Mouse (Mus musculus) retina, adult 2 months (tissue): ENCODE results near the gene Atp2b2.

Source experiments
- DNase-seq: peaks from one replicate; pipeline ENCODE4 v3.0.0-alpha.2; 2012; ENCODE audit warnings: low read depth, low spot score

The Atp2b2 gene

GRCm38 (mm10) chr6:114042332-114042731 is at the start of gene Atp2b2:
TSS of gene Atp2b2 (minus strand) at chr6:114042613.
- no peak for DNase-seq

- DNase-seq = peak; percentile 53
Measured at GRCm38 (mm10) chr6:114089626-114090025, 47.2 kb upstream of the Atp2b2 start.

GRCm38 (mm10) chr6:114087106-114087505 is 44.7 kb upstream of the Atp2b2 start:
- no peak for DNase-seq

GRCm38 (mm10) chr6:114078556-114078955 is 36.1 kb upstream of the Atp2b2 start:
- DNase-seq = no peak

- DNase-seq = no peak
Measured at GRCm38 (mm10) chr6:114076560-114076959, 34.1 kb upstream of the Atp2b2 start.

- DNase-seq = no peak
Measured at GRCm38 (mm10) chr6:114076061-114076460, 33.6 kb upstream of the Atp2b2 start.

- no peak for DNase-seq
Measured at GRCm38 (mm10) chr6:114074929-114075328, 32.5 kb upstream of the Atp2b2 start.

- DNase-seq = no peak
Measured at GRCm38 (mm10) chr6:114074256-114074655, 31.8 kb upstream of the Atp2b2 start.

GRCm38 (mm10) chr6:114071564-114071963 is 29.2 kb upstream of the Atp2b2 start:
- no peak for DNase-seq

GRCm38 (mm10) chr6:114063100-114063499 is 20.7 kb upstream of the Atp2b2 start:
- DNase-seq = no peak

GRCm38 (mm10) chr6:114062688-114063087 is 20.3 kb upstream of the Atp2b2 start:
- DNase-seq = no peak

- no peak for DNase-seq
Measured at GRCm38 (mm10) chr6:114059206-114059605, 16.8 kb upstream of the Atp2b2 start.

- peak; percentile 26 for DNase-seq
Measured at GRCm38 (mm10) chr6:114058030-114058808, 15.8 kb upstream of the Atp2b2 start.

- DNase-seq = no peak
Measured at GRCm38 (mm10) chr6:114055311-114055710, 12.9 kb upstream of the Atp2b2 start.

- DNase-seq = no peak
Measured at GRCm38 (mm10) chr6:114044962-114045361, 2.5 kb upstream of the Atp2b2 start.

- DNase-seq = no peak
Measured at GRCm38 (mm10) chr6:114042836-114043235, 423 bp upstream of the Atp2b2 start.

GRCm38 (mm10) chr6:114041911-114042284 is 515 bp downstream of the Atp2b2 start:
- no peak for DNase-seq

- DNase-seq = peak; percentile 22
Measured at GRCm38 (mm10) chr6:114041097-114041910, 1.1 kb downstream of the Atp2b2 start.

GRCm38 (mm10) chr6:114035704-114036103 is 6.7 kb downstream of the Atp2b2 start:
- no peak for DNase-seq

GRCm38 (mm10) chr6:114032822-114033221 is 9.6 kb downstream of the Atp2b2 start:
- DNase-seq = no peak

GRCm38 (mm10) chr6:114023794-114024193 is 18.6 kb downstream of the Atp2b2 start:
- no peak for DNase-seq

GRCm38 (mm10) chr6:114022104-114022503 is 20.3 kb downstream of the Atp2b2 start:
- DNase-seq = no peak

- no peak for DNase-seq
Measured at GRCm38 (mm10) chr6:114013801-114014200, 28.6 kb downstream of the Atp2b2 start.
